Mouse (Mus musculus) adrenal gland, adult 8-10 months (tissue): ENCODE measurements around the gene Vmn1r41. TPM values are rescaled to one million over a fixed set of nuclear protein-coding genes. Genes with fewer than 3 reads are reported as not detected.

Source experiments
- DNase-seq: peaks from one replicate; pipeline ENCODE4 v3.0.0; 2022
- total RNA-seq, 4 experiments: library from RNA; stranded (reverse); gene quantifications; 2 replicates each; pipeline ENCODE4 v1.2.4; 2022

Vmn1r41 gene
- not detected for total RNA-seq

DNA sequence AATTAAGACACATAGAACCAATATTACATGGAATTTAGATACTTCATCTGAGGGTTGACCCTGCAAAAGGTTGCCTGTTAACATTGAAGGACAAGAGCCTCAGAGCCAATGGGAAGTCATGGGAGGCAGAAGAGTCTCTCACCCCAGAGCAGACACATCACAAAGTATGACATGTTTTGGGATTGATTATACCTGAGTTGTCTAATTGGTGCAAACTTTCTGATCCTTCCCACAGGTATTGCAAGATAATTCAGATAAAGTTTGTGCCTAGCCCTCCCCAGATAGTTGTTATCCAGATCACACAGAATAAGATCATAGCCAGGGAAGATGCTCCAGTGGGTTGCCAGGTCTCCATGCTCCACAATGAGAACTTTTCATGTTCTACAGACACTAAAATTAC, at the start of gene Vmn1r41:
Gene Vmn1r41, plus strand, starts transcription at position 301 of the 400 bp plus-strand sequence.
- no peak for DNase-seq

DNA sequence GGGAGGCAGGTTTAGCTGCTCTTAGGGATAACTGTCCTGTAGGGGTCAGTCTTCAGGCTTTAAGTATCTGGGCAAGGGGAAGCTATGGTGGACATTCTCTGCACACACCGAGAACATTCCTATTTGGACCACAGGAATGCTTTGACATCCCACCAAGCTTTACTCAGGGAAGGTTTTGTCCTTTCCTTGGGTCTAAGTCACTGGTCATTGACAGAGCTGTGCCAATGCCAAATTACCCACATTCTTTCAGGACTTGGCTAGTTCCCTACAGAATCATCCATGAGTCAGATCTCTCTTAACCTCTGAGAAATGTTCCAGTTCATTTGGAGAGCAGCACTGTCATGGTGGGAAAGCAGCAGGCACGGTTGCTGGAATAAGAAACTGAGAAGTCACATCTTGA, 33.9 kb upstream of the Vmn1r41 start:
- DNase-seq: peak; percentile 25

DNA sequence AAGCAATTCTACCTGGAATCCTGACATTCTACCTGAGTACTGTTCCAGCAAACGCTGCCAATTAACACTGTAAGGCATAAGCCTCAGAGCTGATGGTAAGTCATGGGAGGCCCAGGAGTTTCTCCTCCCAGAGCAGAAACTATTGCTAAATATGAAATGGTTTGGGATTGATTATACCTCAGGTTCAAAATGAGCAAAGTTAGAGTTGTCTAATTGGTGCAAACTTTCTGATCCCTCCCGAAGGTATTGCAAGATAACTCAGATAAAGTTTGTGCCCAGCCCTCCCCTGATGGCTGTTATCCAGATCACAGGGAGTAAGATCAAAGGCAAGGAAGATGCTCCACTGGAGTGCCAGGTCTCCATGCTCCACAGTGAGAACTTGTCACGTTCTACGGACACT, 33.3 kb upstream of the Vmn1r41 start, which contains the start of gene Vmn1r40:
Gene Vmn1r40, plus strand, starts transcription at position 301 of the 400 bp plus-strand sequence.
- DNase-seq: no peak

DNA sequence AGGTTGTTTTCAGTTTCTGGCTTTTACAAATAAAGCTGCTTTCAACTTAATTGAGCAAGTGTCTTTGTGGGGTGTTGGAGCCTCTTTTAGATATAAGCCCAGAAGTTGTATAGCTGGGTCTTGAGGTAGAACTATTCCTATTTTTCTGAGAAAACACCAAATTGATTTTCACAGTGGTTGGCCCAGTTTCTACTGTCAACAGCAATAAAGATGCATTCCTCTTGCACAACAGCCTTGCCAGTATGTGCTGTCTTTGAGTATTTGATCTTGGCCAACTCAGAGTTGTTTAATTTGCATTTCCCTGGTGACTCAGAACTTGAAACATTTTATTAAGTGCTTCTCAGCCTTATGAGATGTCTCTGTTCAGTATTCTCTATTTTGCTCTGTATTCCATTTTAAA, 22.5 kb upstream of the Vmn1r41 start:
- DNase-seq: no peak

DNA sequence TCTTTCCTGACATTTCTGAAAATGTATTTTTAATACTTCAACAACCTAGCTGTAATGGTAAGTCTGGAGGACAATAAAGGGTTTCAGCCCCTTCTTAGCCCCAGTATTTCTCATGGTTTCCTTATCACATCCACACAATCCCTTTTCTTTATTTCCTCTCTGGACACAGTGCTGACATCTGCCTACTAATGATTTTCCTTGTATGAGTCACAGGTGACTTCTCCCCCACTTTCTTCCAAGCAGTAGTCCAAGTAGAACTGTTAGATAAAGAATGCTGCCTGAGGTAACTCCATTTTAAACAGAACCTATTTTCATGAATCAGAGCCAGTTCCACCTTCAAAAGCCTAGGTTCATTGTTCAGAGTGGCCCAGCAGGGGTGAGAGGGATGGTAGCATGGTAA, 2.2 kb downstream of the Vmn1r41 start:
- DNase-seq: no peak

DNA sequence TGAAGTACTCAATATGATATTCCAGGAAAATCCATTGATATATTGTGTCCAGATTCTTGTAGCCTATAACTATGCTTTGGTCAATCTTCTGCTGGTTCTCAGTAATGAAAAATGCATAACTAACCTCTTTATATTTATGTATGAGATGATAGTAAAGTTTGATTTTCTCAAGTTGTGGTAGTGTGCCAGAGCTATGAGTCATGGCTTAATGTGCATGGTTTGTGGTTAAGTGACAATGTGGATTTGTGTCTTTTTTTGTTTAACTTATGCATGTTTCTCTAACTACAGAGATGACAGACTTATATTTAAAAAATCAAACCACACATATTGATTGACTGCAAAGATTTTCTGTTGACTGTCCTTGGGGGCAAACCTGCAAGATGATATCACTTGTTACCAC, 49.7 kb downstream of the Vmn1r41 start:
- DNase-seq: no peak

Other genes starting within 250 kb of the Vmn1r41 start
- 10 to 100 TPM; 30.0 to 51.0 (median 39.4) TPM for gene Chchd6, start 145.1 kb upstream of the Vmn1r41 start, total RNA-seq
- 10 to 100 TPM in 3 of 4 experiments, 1 to 10 TPM in 1; 9.5 to 18.8 (median 14.4) TPM for gene Txnrd3, start 96.8 kb upstream of the Vmn1r41 start, total RNA-seq
- not detected for gene Vmn1r40, start 33.2 kb upstream of the Vmn1r41 start, total RNA-seq
- gene Vmn1r42, start 135.6 kb downstream of the Vmn1r41 start, total RNA-seq: not detected
- not detected for gene Vmn1r43, start 135.6 kb downstream of the Vmn1r41 start, total RNA-seq
- gene Vmn1r44, start 142.9 kb downstream of the Vmn1r41 start, total RNA-seq: not detected
- gene Vmn1r45, start 199.8 kb downstream of the Vmn1r41 start, total RNA-seq: not detected
- gene Vmn1r46, start 228.5 kb downstream of the Vmn1r41 start, total RNA-seq: not detected